Mouse (Mus musculus) MEL (cell line): ENCODE measurements at regions not wholly inside any gene's neighbourhood (a gene's known extent, or its start where the extent isn't known, plus 50 kb on each side); places are given as distances from the start of the nearest gene placed in this dataset.

Source experiments
- BHLHE40 ChIP-seq: IDR thresholded peaks from 2 replicates; pipeline ENCODE4 v1.6.1; 2012; ENCODE audit warnings: low read depth, mild to moderate bottlenecking, inconsistent platforms, low read length, improper control_type of control experiment, borderline replicate concordance
- CTCF ChIP-seq, 3 experiments: IDR thresholded peaks in 2 of 3; conservative IDR thresholded peaks in 1 of 3; 2 replicates each; pipeline ENCODE4 v1.5.1; 2011 to 2012; ENCODE audit warnings: low read length in 3 of 3, low read depth in 2 of 3, mild to moderate bottlenecking in 2 of 3, improper control_type of control experiment in 1 of 3, inconsistent platforms in 1 of 3, mixed read lengths in 1 of 3, moderate library complexity in 1 of 3; ENCODE audit not compliant: control insufficient read depth in 1 of 3, insufficient read depth in 1 of 3, poor library complexity in 1 of 3, severe bottlenecking in 1 of 3
- EP300 ChIP-seq, 2 experiments: IDR thresholded peaks; 2 replicates each; pipeline ENCODE4 v1.6.1; 2011; ENCODE audit warnings: improper control_type of control experiment in 2 of 2, low read length in 2 of 2, low read depth in 1 of 2, mild to moderate bottlenecking in 1 of 2
- JUND ChIP-seq: IDR thresholded peaks from 2 replicates; pipeline ENCODE4 v1.6.1; 2011; ENCODE audit warnings: low read depth, mild to moderate bottlenecking, improper control_type of control experiment, low read length
- RCOR1 ChIP-seq: IDR thresholded peaks from 2 replicates; pipeline ENCODE4 v1.6.1; 2012; ENCODE audit warnings: low read depth, mild to moderate bottlenecking, inconsistent platforms, low read length, improper control_type of control experiment
- SIN3A ChIP-seq: IDR thresholded peaks from 2 replicates; pipeline ENCODE4 v1.6.1; 2012; ENCODE audit warnings: low read length, improper control_type of control experiment, inconsistent platforms
- USF1 ChIP-seq: IDR thresholded peaks from 2 replicates; pipeline ENCODE4 v1.6.1; 2014; ENCODE audit warnings: low read depth, mild to moderate bottlenecking, inconsistent platforms, low read length, improper control_type of control experiment, moderate library complexity
- ZC3H11A ChIP-seq: IDR thresholded peaks from 2 replicates; pipeline ENCODE4 v1.6.1; 2012; ENCODE audit warnings: low read depth, mild to moderate bottlenecking, inconsistent platforms, low read length, improper control_type of control experiment

DNA sequence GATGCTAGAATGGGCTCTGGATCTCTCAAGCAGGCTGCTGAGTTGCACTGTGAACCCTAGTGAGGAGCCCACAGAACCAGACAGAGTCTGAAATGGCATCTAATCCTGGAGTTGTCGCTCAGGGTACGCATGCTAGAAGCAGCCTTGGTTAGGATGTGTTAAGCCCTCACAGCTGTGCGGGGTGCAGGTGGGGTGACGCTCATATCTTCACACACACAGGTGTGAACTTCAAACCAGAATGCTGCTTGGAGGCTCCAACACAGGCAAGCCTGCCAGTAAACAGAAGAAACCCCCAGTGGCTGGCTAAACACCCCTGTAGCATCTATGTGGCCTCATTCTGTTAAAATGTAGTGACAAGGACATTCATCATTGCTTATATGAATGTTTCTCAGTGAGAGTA is 193.3 kb downstream of the Wdr11 start:
- TF ChIP-seq RCOR1 (no peak), SIN3A (no peak), CTCF (IDR thresholded peaks at IDR 0.05 in 2 of 3, conservative IDR thresholded peaks at IDR 0.05 in 1 of 3; ENCODE audit: control insufficient read depth in 1 of 3, insufficient read depth in 1 of 3, low read depth in 2 of 3, low read length in 3 of 3, poor library complexity in 1 of 3, severe bottlenecking in 1 of 3) (no peak), ZC3H11A (no peak), EP300 (IDR thresholded peaks at IDR 0.05; ENCODE audit: low read depth in 1 of 2, low read length in 2 of 2) (no peak), BHLHE40 (no peak), USF1 (no peak), JUND (no peak)
